Mouse (Mus musculus): ENCODE measurements around the gene Polr3e.

DNA sequence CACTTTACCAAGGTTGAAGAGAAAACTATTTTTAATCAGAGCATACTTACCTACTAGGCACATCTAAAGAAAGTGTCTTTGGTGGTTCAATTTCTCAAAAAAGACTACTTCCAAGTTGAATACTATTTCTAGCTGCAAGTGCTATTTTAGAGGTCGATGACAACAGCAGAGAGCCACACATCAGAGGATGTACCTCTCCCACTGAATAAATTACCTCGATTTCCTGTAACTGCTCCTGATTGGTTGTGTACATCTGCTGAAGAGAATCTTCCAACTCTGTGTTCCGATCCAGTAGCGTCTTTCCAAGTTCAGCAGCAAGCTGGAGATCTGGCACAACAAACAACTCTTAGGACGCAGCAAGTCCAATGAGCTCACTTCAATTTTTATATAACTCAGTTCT, 52.6 kb downstream of the Polr3e start:
- TF ChIP-seq CTCF (IDR thresholded peaks at IDR 0.05; ENCODE audit: borderline replicate concordance, insufficient read depth, low read depth, low read length) (no peak), POLR2A (IDR thresholded peaks at IDR 0.05; ENCODE audit: borderline replicate concordance, insufficient read depth, low read length) (no peak)
